Mouse (Mus musculus) embryonic fibroblast, embryonic 13.5 days (primary cell): ENCODE measurements at regions not wholly inside any gene's neighbourhood (a gene's known extent, or its start where the extent isn't known, plus 50 kb on each side); places are given as distances from the start of the nearest gene placed in this dataset.

Source experiments
- CTCF ChIP-seq: IDR thresholded peaks from 2 replicates; pipeline ENCODE4 v1.5.1; 2011; ENCODE audit warnings: mild to moderate bottlenecking, control low read depth, low read length, moderate library complexity, borderline replicate concordance; ENCODE audit not compliant: insufficient read depth
- POLR2A ChIP-seq: IDR thresholded peaks from 2 replicates; pipeline ENCODE4 v1.6.1; 2011; ENCODE audit warnings: low read depth, mild to moderate bottlenecking, control low read depth, low read length, moderate library complexity

GRCm38 (mm10) chr2:75220775-75221359, 395.3 kb downstream of the Mtx2 start:
- TF ChIP-seq POLR2A = no peak
- no peak for TF ChIP-seq CTCF
